Mouse (Mus musculus) hindbrain, embryonic 16.5 days (tissue): Measurements from ENCODE around the gene Wscd2. TPM values are rescaled to one million over a fixed set of nuclear protein-coding genes. Genes with fewer than 3 reads are reported as not detected.

Source experiments
- ATAC-seq: fragments of 200-750 bp; cut with Nextera tagmentation; 2 replicates; pipeline ENCODE4 v1.8.0; 2017; ENCODE audit warnings: moderate TSS enrichment, moderate library complexity
- H3K27ac ChIP-seq: fragments of 300-500 bp; sonication (generic); 2 replicates; pipeline ENCODE4 v1.5.1; 2014; ENCODE audit warnings: low read depth, mild to moderate bottlenecking, control low read depth, low read length, moderate library complexity
- H3K27me3 ChIP-seq: fragments of 300-500 bp; sonication (generic); replicated peaks from 2 replicates; pipeline ENCODE4 v1.6.1; 2014; ENCODE audit warnings: low read length; ENCODE audit not compliant: control insufficient read depth, insufficient read depth
- H3K36me3 ChIP-seq: fragments of 300-500 bp; sonication (generic); 2 replicates; pipeline ENCODE4 v1.6.1; 2014; ENCODE audit warnings: mild to moderate bottlenecking, low read length, moderate library complexity, mixed read lengths; ENCODE audit not compliant: control insufficient read depth, insufficient read depth
- H3K4me1 ChIP-seq: fragments of 300-500 bp; sonication (generic); 2 replicates; pipeline ENCODE4 v1.6.1; 2014; ENCODE audit warnings: low read depth, low read length; ENCODE audit not compliant: control insufficient read depth, insufficient read depth
- H3K4me2 ChIP-seq: fragments of 300-500 bp; sonication (generic); 2 replicates; pipeline ENCODE4 v1.6.1; 2014; ENCODE audit warnings: mild to moderate bottlenecking, low read length, control low read depth, moderate library complexity
- H3K4me3 ChIP-seq: fragments of 300-500 bp; sonication (generic); 2 replicates; pipeline ENCODE4 v1.5.1; 2014; ENCODE audit warnings: mild to moderate bottlenecking, low read length, control low read depth, moderate library complexity
- H3K9ac ChIP-seq: fragments of 300-500 bp; sonication (generic); 2 replicates; pipeline ENCODE4 v1.6.1; 2014; ENCODE audit warnings: low read depth, mild to moderate bottlenecking, control low read depth, low read length, moderate library complexity
- H3K9me3 ChIP-seq: fragments of 300-500 bp; sonication (generic); 2 replicates; pipeline ENCODE4 v1.6.1; 2014; ENCODE audit warnings: mild to moderate bottlenecking, low read length, moderate library complexity; ENCODE audit not compliant: control insufficient read depth
- WGBS: fragments of 180-500 bp; shearing (Covaris S2); extraction: QIAGEN DNeasy Blood & Tissue Kit; methylation state at CpG from one replicate; pipeline ENCODE4 v1.1.7; 2014; 5-methylcytosine and 5-hydroxymethylcytosine counted together
- polyA plus RNA-seq: library from polyadenylated mRNA; unstranded; fragments of >200 nt; fragmentation: Nextera tagmentation; extraction: Ambion mirVana; gene quantifications from 2 replicates; pipeline ENCODE4 v1.2.1, GENCODE M21; 2015

Gene Wscd2
- polyA plus RNA-seq, 1 experiment from 2014 or later: 13.3 TPM

DNA sequence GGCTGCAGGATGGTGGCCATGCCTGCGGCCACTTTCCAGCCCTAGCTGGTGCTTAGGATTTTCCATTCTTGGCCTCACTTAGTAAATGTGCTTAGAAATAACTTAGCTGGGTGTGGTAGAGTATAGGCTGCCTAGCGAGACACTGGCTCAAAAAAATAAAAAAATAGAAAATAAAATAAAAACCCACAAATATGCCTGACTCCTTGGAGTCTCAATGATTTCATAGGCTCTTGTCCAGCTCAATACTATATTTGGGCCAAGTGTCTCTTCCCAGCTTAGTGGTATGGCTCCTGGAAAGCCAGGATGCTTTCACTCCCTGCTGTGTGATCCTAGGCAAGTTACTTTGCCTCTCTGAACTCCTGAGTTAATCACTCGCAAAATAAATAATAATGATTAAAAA is 139.1 kb downstream of the Wscd2 start:
- 84% methylated on average over 3 of the region's 3 CpGs for WGBS
- H3K36me3 ChIP-seq: no peaks in the 10 kb centered on the region
- peaks cover 2% of the 10 kb centered on the region; the same call in 1 of the 2 replicates for H3K4me1 ChIP-seq
- no peak for ATAC-seq
- no peaks in the 10 kb centered on the region; the same call in 1 of the 2 replicates for H3K27me3 ChIP-seq
- no peak overlapping the region for H3K4me3 ChIP-seq
- no peak overlapping the region for H3K4me2 ChIP-seq
- no peak overlapping the region for H3K9ac ChIP-seq
- no peaks in the 10 kb centered on the region for H3K9me3 ChIP-seq
- no peak overlapping the region for H3K27ac ChIP-seq

DNA sequence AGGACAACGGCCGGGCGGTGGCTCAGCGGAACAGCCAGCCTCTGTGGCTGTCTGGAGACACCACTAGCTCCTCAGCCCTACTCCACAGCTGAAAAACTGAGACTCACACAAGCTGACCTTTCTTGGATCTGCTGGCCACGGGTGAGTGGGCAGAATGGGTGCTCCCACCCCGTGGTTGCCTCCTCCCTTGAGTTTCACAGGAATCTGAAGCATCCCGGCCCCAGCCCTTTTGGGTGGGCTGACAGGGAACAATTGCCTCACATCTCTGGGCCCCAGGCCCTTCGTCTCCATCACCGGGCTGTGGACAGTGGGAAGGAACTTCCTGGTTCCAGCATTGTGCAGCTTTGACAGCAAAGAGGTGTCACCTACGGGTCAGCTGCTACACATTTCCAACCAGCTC is 140.0 kb downstream of the Wscd2 start:
- Histone ChIP-seq H3K4me2 (no peak overlapping the region), H3K9ac (no peak overlapping the region), H3K27ac (no peak overlapping the region), H3K4me1 (peaks cover 2% of the 10 kb centered on the region; the same call in 1 of the 2 replicates), H3K36me3 (no peaks in the 10 kb centered on the region), H3K27me3 (no peaks in the 10 kb centered on the region; the same call in 1 of the 2 replicates), H3K4me3 (no peak overlapping the region), H3K9me3 (no peaks in the 10 kb centered on the region)
- no peak for ATAC-seq
- WGBS: 62% methylated on average over 10 of the region's 10 CpGs

DNA sequence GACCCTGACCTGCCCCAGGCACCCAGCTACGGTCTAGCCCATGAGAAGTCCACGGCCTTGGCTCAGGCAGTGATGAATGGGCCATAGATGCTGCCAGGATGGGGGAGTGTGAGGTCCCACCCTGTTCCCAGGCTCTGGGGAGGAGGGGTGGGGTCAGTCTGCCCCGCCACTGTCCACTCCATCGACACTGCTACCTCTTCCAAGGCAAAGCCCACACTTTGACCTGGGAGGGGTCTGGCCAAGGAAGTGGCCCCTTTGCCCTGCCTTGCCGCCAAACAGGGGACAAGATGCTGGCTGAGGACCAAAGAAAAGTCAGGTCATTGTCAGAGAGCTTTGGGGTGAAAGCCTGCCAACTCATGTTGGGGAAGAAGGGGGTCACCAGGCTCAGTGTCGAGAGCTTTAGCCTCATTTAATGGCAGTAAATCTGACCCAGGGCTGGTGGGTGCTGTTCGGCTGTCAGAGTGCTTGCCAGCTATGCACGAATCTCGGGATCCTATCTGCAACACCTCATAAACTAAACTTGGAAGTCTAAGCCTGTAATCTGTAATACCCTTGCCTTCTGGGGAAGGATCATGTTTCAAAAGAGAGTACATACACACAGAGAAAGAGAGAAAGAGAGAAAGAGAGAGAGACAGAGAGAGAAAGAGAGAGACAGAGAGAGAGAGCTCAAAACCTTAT is 143.0 kb downstream of the Wscd2 start:
- Histone ChIP-seq H3K27ac (no peak overlapping the region), H3K36me3 (no peaks in the 10 kb centered on the region), H3K4me1 (peaks cover 2% of the 10 kb centered on the region; the same call in 1 of the 2 replicates), H3K4me3 (no peak overlapping the region), H3K27me3 (no peaks in the 10 kb centered on the region; the same call in 1 of the 2 replicates), H3K4me2 (no peak overlapping the region), H3K9ac (no peak overlapping the region), H3K9me3 (no peaks in the 10 kb centered on the region)
- WGBS: 55% methylated on average over 9 of the region's 9 CpGs
- no peak for ATAC-seq

DNA sequence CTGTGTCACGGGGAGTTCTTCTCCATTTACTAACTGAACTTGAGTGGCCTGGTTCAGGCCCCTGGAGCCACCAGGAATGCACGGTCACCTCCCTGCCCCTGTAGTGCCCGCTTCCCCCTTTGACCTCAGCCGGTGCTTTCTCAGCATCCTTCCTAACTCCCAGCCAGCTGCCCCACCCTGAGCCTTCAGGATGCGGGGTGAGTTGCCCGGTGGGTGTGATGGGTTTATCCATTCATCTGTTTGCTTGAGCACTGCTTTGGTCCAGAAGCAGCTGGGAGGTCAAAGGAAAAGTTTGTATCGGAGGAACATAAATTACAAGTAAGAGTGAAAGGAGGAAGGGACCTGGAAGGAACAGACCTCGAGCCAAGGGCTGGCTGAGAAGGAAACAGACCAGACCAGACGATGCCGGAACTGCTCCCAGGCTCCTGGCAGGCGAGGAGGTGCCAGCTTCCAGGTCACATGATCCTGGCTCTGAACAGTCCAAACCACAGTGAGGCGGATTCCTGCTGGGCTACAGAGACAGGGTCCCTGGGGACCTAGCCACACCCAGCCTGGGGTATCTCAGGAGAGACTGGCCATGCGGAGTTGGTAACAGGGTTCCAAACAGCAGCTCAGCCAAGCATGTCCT is 144.0 kb downstream of the Wscd2 start:
- H3K4me2 ChIP-seq: no peak overlapping the region
- 53% methylated on average over 13 of the region's 13 CpGs for WGBS
- H3K36me3 ChIP-seq: no peaks in the 10 kb centered on the region
- H3K4me3 ChIP-seq: no peak overlapping the region
- no peak overlapping the region for H3K9ac ChIP-seq
- peaks cover 2% of the 10 kb centered on the region; the same call in 1 of the 2 replicates for H3K4me1 ChIP-seq
- peak; percentile 60; the same call in 1 of the 2 replicates for ATAC-seq
- no peaks in the 10 kb centered on the region; the same call in 1 of the 2 replicates for H3K27me3 ChIP-seq
- H3K27ac ChIP-seq: no peak overlapping the region
- H3K9me3 ChIP-seq: no peaks in the 10 kb centered on the region

DNA sequence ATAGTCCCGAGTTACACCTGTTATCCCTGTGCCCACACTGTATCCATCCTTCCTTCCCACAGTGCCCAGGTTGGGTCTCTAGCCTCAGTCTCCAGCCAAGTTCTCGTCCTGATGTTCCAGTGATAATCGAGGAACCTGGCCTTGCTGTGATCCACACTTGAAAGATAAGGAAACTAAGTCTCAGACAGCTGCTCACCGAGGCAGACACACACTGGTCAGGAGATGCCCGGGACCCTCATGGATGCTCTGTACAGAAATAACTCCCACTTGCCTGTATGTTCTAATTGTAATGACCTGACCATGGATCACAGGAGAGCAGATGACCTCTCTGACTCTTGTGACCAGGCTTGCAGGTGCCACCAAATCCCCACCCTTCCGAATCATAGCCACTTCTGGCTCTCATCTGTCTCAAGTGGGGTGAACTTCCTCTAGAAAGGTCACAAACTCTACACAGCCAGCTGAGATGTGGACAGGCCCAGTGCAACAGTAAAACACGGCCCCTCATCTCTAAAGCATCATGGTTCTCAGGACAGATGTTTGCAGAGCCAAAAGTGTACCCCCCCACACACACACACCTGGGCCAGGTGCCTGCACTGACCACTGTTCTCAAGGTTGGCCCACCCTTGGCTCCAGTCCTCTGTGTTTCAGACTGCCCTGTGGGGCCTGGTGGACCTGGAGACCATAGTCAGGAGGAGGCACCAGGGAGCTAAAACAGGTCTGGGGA is 144.9 kb downstream of the Wscd2 start:
- 90% methylated on average over 7 of the region's 7 CpGs for WGBS
- no peak for ATAC-seq
- Histone ChIP-seq H3K4me1 (peaks cover 2% of the 10 kb centered on the region; the same call in 1 of the 2 replicates), H3K9me3 (no peaks in the 10 kb centered on the region), H3K27ac (no peak overlapping the region), H3K27me3 (no peaks in the 10 kb centered on the region), H3K4me3 (no peak overlapping the region), H3K36me3 (no peaks in the 10 kb centered on the region), H3K4me2 (no peak overlapping the region), H3K9ac (no peak overlapping the region)

DNA sequence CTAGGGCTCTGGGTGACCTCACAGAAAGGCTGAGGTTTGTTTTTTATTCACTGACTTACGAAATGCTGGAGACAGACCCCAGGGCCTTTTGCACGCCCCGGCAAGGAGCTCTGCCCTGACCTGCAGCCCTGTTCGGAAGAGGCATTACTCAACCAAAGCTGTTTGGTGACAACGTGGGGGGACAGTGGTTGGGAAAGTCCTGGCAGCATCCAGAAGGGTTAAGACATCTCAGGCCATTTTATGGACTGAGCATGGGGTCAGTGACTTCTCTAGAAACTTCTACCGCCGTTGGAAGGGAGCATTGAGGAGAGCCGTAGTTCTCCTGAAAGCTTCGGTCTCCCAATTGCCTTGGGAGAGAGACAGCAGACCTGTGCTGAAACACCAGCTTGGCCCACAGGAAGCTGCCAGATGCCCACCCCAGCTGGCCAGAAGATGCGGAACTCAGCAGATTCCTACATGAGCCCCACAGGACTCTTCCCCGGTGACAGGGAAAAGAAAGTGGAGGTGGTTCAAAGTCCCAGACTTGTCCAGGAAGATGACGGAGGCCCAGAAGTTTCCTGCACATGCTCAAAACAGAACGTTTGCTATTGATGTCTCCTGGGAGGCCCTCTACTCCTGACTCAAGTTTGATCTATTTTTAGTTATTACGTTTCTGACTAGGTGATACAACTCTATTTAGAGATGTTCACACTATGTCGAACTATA is 145.9 kb downstream of the Wscd2 start:
- Histone ChIP-seq H3K27me3 (no peaks in the 10 kb centered on the region), H3K4me2 (no peak overlapping the region), H3K36me3 (no peaks in the 10 kb centered on the region), H3K9ac (no peak overlapping the region), H3K4me1 (peaks cover 2% of the 10 kb centered on the region; the same call in 1 of the 2 replicates), H3K4me3 (no peak overlapping the region), H3K9me3 (no peaks in the 10 kb centered on the region), H3K27ac (no peak overlapping the region)
- no peak for ATAC-seq
- 85% methylated on average over 15 of the region's 15 CpGs for WGBS

DNA sequence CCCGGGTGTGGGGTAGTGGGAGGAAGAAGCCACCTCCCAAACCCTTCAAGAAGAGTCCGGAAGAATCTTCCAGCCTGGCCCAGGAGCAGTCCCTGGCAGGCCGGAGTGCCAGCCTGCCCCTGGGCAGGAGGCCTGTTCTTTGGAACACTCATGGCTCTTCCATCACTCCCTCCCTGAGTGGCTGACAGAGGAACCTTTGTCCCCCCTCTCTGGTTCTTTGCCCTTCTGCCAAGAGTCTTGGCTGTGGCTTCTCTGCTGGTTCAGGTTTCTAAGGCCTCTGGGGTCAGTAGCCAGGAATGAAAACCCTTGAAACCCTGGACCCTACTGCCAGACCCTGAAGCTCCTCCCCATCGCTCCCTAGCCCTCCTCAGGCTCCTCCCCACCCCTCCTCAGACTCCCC is 147.5 kb downstream of the Wscd2 start:
- no peak overlapping the region for H3K9ac ChIP-seq
- H3K27ac ChIP-seq: peak overlapping the region; percentile 55; the same call in 1 of the 2 replicates

DNA sequence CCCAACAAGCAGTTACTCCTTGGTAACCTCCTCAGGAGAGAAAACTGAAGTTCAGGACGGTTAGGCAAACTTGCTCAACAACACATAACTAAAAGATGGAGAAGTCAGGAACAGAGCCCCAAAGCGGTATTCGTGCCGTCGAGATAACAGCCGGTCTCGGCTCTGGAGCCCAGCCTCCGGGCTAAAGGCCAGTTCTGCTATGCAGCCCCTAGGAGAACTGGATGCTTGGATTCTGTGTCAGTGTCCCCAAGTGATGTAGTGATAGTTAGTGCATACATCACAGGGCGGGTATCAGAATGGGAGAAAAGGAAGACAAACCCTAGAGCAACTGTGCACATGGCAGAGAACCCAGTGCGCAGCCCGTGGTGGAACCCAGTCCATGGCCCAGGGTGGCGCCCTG is 147.9 kb downstream of the Wscd2 start:
- H3K9ac ChIP-seq: no peak overlapping the region
- no peaks in the 10 kb centered on the region for H3K27me3 ChIP-seq
- H3K4me2 ChIP-seq: no peak overlapping the region
- H3K4me3 ChIP-seq: no peak overlapping the region
- H3K4me1 ChIP-seq: peaks cover 5% of the 10 kb centered on the region; the same call in 1 of the 2 replicates
- 82% methylated on average over 12 of the region's 12 CpGs for whole genome bisulfite sequencing
- no peaks in the 10 kb centered on the region for H3K9me3 ChIP-seq
- no peaks in the 10 kb centered on the region for H3K36me3 ChIP-seq
- H3K27ac ChIP-seq: no peak overlapping the region
- ATAC-seq: no peak

More for the DNA sequence above, 147.5 kb downstream of the Wscd2 start:
- H3K9me3 ChIP-seq: no peaks in the 10 kb centered on the region
- H3K4me3 ChIP-seq: no peak overlapping the region
- 73% methylated on average over 4 of the region's 4 CpGs for WGBS
- peak; percentile 86 for ATAC-seq
- peaks cover 2% of the 10 kb centered on the region; the same call in 1 of the 2 replicates for H3K4me1 ChIP-seq
- no peaks in the 10 kb centered on the region for H3K27me3 ChIP-seq
- no peaks in the 10 kb centered on the region for H3K36me3 ChIP-seq
- H3K4me2 ChIP-seq: no peak overlapping the region
